Mouse (Mus musculus): ENCODE results near the gene Gm16223. TPM values are rescaled to one million over a fixed set of nuclear protein-coding genes. Genes with fewer than 3 reads are reported as not detected.

Gm16223 gene
- polyA plus RNA-seq, 1 experiment from 2014 or later = not detected

Other genes starting within 250 kb of the Gm16223 start
- 20.0 and 20.9 TPM in 2 replicates for gene Bod1l, start 223.6 kb upstream of the Gm16223 start, polyA plus RNA-seq (2015; fragmentation: Nextera tagmentation; extraction: Ambion mirVana)

Data from lung, embryonic 16.5 days (tissue).